Mouse (Mus musculus) limb, embryonic 15.5 days (tissue): Measurements from ENCODE around the gene Gm15737. TPM values are rescaled to one million over a fixed set of nuclear protein-coding genes. Genes with fewer than 3 reads are reported as not detected.

ENCODE experiments used
- ATAC-seq: fragments of 200-750 bp; cut with Nextera tagmentation; 2 replicates; pipeline ENCODE4 v1.8.0; 2017; ENCODE audit warnings: low read depth, moderate TSS enrichment; ENCODE audit not compliant: insufficient number of reproducible peaks, low FRiP score, low TSS enrichment
- H3K27ac ChIP-seq: fragments of 300-500 bp; sonication (generic); 2 replicates; pipeline ENCODE4 v1.5.1; 2015; ENCODE audit warnings: moderate library complexity, mild to moderate bottlenecking, inconsistent platforms
- H3K27me3 ChIP-seq: fragments of 300-500 bp; sonication (generic); 2 replicates; pipeline ENCODE4 v1.6.1; 2015; ENCODE audit warnings: inconsistent platforms
- H3K36me3 ChIP-seq: fragments of 300-500 bp; sonication (generic); 2 replicates; pipeline ENCODE4 v1.6.1; 2015; ENCODE audit warnings: inconsistent platforms
- H3K4me1 ChIP-seq: fragments of 300-500 bp; sonication (generic); 2 replicates; pipeline ENCODE4 v1.6.1; 2015; ENCODE audit warnings: inconsistent platforms
- H3K4me2 ChIP-seq: fragments of 300-500 bp; sonication (generic); 2 replicates; pipeline ENCODE4 v1.6.1; 2015; ENCODE audit warnings: mild to moderate bottlenecking, inconsistent platforms
- H3K4me3 ChIP-seq: fragments of 300-500 bp; sonication (generic); 2 replicates; pipeline ENCODE4 v1.5.1; 2015; ENCODE audit warnings: mild to moderate bottlenecking, inconsistent platforms
- H3K9ac ChIP-seq: fragments of 300-500 bp; sonication (generic); 2 replicates; pipeline ENCODE4 v1.6.1; 2015; ENCODE audit warnings: inconsistent platforms
- H3K9me3 ChIP-seq: fragments of 300-500 bp; sonication (generic); 2 replicates; pipeline ENCODE4 v1.6.1; 2016; ENCODE audit warnings: inconsistent platforms
- WGBS: fragments of 180-500 bp; shearing (Covaris S2); methylation state at CpG from one replicate; pipeline ENCODE4 v1.1.7; 2015; 5-methylcytosine and 5-hydroxymethylcytosine counted together
- polyA plus RNA-seq: library from polyadenylated mRNA; unstranded; fragments of >200 nt; fragmentation: Nextera tagmentation; extraction: Ambion mirVana; gene quantifications from 2 replicates; pipeline ENCODE4 v1.2.1, GENCODE M21; 2015

Gm15737 gene
- polyA plus RNA-seq, 1 experiment from 2014 or later: 0.05 TPM

GRCm38 (mm10) chr6:92849208-92849607 lies 19.9 kb upstream of the Gm15737 start:
- no peaks in the 10 kb centered on the region for H3K27me3 ChIP-seq
- H3K36me3 ChIP-seq: peaks cover 12% of the 10 kb centered on the region; the same call in 1 of the 2 replicates
- H3K4me2 ChIP-seq: no peak overlapping the region
- H3K4me1 ChIP-seq: peaks cover 5% of the 10 kb centered on the region; the same call in 1 of the 2 replicates
- no peaks in the 10 kb centered on the region for H3K9me3 ChIP-seq
- 93% methylated on average over 9 of the region's 9 CpGs for WGBS
- H3K4me3 ChIP-seq: no peak overlapping the region
- H3K9ac ChIP-seq: no peak overlapping the region
- no peak overlapping the region for H3K27ac ChIP-seq
- no peak for ATAC-seq

GRCm38 (mm10) chr6:92850250-92850649 lies 18.9 kb upstream of the Gm15737 start:
- no peak overlapping the region for H3K9ac ChIP-seq
- peaks cover 5% of the 10 kb centered on the region; the same call in 1 of the 2 replicates for H3K4me1 ChIP-seq
- ATAC-seq: peak; percentile 82
- peaks cover 12% of the 10 kb centered on the region; the same call in 1 of the 2 replicates for H3K36me3 ChIP-seq
- WGBS: 31% methylated on average over 5 of the region's 5 CpGs
- no peaks in the 10 kb centered on the region for H3K9me3 ChIP-seq
- no peaks in the 10 kb centered on the region for H3K27me3 ChIP-seq
- H3K4me3 ChIP-seq: no peak overlapping the region
- H3K27ac ChIP-seq: peak overlapping the region; percentile 47; the same call in 1 of the 2 replicates
- no peak overlapping the region for H3K4me2 ChIP-seq

GRCm38 (mm10) chr6:92854873-92855272 lies 14.3 kb upstream of the Gm15737 start:
- Histone ChIP-seq H3K4me2 (no peak overlapping the region), H3K9me3 (no peaks in the 10 kb centered on the region), H3K36me3 (peaks cover 14% of the 10 kb centered on the region), H3K9ac (no peak overlapping the region), H3K27ac (no peak overlapping the region), H3K27me3 (no peaks in the 10 kb centered on the region), H3K4me3 (no peak overlapping the region), H3K4me1 (peaks cover 5% of the 10 kb centered on the region; the same call in 1 of the 2 replicates)
- WGBS: 90% methylated on average over 4 of the region's 4 CpGs
- no peak for ATAC-seq

- Histone ChIP-seq H3K36me3 (peaks cover 20% of the 10 kb centered on the region), H3K4me3 (no peak overlapping the region), H3K27me3 (no peaks in the 10 kb centered on the region), H3K9me3 (no peaks in the 10 kb centered on the region), H3K9ac (no peak overlapping the region), H3K27ac (no peak overlapping the region), H3K4me1 (no peaks in the 10 kb centered on the region), H3K4me2 (no peak overlapping the region)
- WGBS: 86% methylated on average over 13 of the region's 13 CpGs
- ATAC-seq: no peak
Measured at GRCm38 (mm10) chr6:92857761-92858160, 11.4 kb upstream of the Gm15737 start.

- H3K9ac ChIP-seq: no peak overlapping the region
- no peaks in the 10 kb centered on the region for H3K9me3 ChIP-seq
- H3K4me3 ChIP-seq: no peak overlapping the region
- H3K27ac ChIP-seq: no peak overlapping the region
- H3K4me1 ChIP-seq: no peaks in the 10 kb centered on the region
- peaks cover 20% of the 10 kb centered on the region for H3K36me3 ChIP-seq
- WGBS: 87% methylated on average over 12 of the region's 12 CpGs
- no peak for ATAC-seq
- H3K27me3 ChIP-seq: no peaks in the 10 kb centered on the region
- no peak overlapping the region for H3K4me2 ChIP-seq
Measured at GRCm38 (mm10) chr6:92858721-92859510, 10.2 kb upstream of the Gm15737 start.

GRCm38 (mm10) chr6:92860285-92860912 lies 8.8 kb upstream of the Gm15737 start:
- Histone ChIP-seq H3K4me3 (no peak overlapping the region), H3K27ac (no peak overlapping the region), H3K4me1 (no peaks in the 10 kb centered on the region), H3K36me3 (peaks cover 24% of the 10 kb centered on the region), H3K9ac (no peak overlapping the region), H3K9me3 (no peaks in the 10 kb centered on the region), H3K4me2 (no peak overlapping the region), H3K27me3 (no peaks in the 10 kb centered on the region)
- ATAC-seq: no peak
- WGBS: 56% methylated on average over 5 of the region's 5 CpGs

- Histone ChIP-seq H3K27ac (no peak overlapping the region), H3K4me1 (no peaks in the 10 kb centered on the region), H3K9ac (no peak overlapping the region), H3K9me3 (no peaks in the 10 kb centered on the region), H3K4me3 (no peak overlapping the region), H3K27me3 (no peaks in the 10 kb centered on the region), H3K36me3 (peaks cover 24% of the 10 kb centered on the region), H3K4me2 (no peak overlapping the region)
- WGBS: 63% methylated on average over 9 of the region's 9 CpGs
- ATAC-seq: no peak
Measured at GRCm38 (mm10) chr6:92862599-92862998, 6.6 kb upstream of the Gm15737 start.

- H3K4me2 ChIP-seq: no peak overlapping the region
- no peaks in the 10 kb centered on the region for H3K27me3 ChIP-seq
- H3K4me1 ChIP-seq: peaks cover 13% of the 10 kb centered on the region
- peak overlapping the region; percentile 22 for H3K27ac ChIP-seq
- no peaks in the 10 kb centered on the region for H3K9me3 ChIP-seq
- H3K36me3 ChIP-seq: peaks cover 8% of the 10 kb centered on the region; the same call in 1 of the 2 replicates
- ATAC-seq: 0 out of 2 replicates have a peak, but pooled peaks have one; percentile 44
- no peak overlapping the region for H3K9ac ChIP-seq
- WGBS: 22% methylated on average over 16 of the region's 16 CpGs
- H3K4me3 ChIP-seq: no peak overlapping the region
Measured at GRCm38 (mm10) chr6:92869582-92870219, 544 bp downstream of the Gm15737 start.

GRCm38 (mm10) chr6:92871813-92872212 lies 2.7 kb downstream of the Gm15737 start:
- Histone ChIP-seq H3K36me3 (0 out of 2 replicates have a peak, but pooled peaks cover 9% of the 10 kb centered on the region), H3K4me1 (peaks cover 13% of the 10 kb centered on the region), H3K4me3 (no peak overlapping the region), H3K27me3 (no peaks in the 10 kb centered on the region), H3K9me3 (no peaks in the 10 kb centered on the region), H3K27ac (no peak overlapping the region), H3K4me2 (no peak overlapping the region), H3K9ac (no peak overlapping the region)
- ATAC-seq: no peak
- WGBS: 36% methylated on average over 4 of the region's 4 CpGs

- 81% methylated on average over 10 of the region's 10 CpGs for WGBS
Measured at GRCm38 (mm10) chr6:92872766-92873165, 3.6 kb downstream of the Gm15737 start.

GRCm38 (mm10) chr6:92874854-92875253 lies 5.7 kb downstream of the Gm15737 start:
- no peak overlapping the region for H3K27ac ChIP-seq
- peaks cover 4% of the 10 kb centered on the region for H3K4me1 ChIP-seq
- no peak overlapping the region for H3K4me2 ChIP-seq
- H3K4me3 ChIP-seq: no peak overlapping the region
- no peak overlapping the region for H3K9ac ChIP-seq
- 47% methylated on average over 5 of the region's 5 CpGs for WGBS
- peaks cover 22% of the 10 kb centered on the region for H3K36me3 ChIP-seq
- no peak for ATAC-seq
- H3K9me3 ChIP-seq: no peaks in the 10 kb centered on the region
- H3K27me3 ChIP-seq: no peaks in the 10 kb centered on the region

More at GRCm38 (mm10) chr6:92872766-92873165, 3.6 kb downstream of the Gm15737 start:
- Histone ChIP-seq H3K4me2 (no peak overlapping the region), H3K9ac (no peak overlapping the region), H3K36me3 (peaks cover 15% of the 10 kb centered on the region; the same call in 1 of the 2 replicates), H3K27me3 (no peaks in the 10 kb centered on the region), H3K4me3 (no peak overlapping the region), H3K27ac (no peak overlapping the region), H3K4me1 (peaks cover 13% of the 10 kb centered on the region), H3K9me3 (no peaks in the 10 kb centered on the region)
- no peak for ATAC-seq

- no peaks in the 10 kb centered on the region for H3K9me3 ChIP-seq
- no peak overlapping the region for H3K4me2 ChIP-seq
- no peak overlapping the region for H3K4me3 ChIP-seq
- WGBS: 86% methylated on average over 2 of the region's 2 CpGs
- peaks cover 22% of the 10 kb centered on the region for H3K36me3 ChIP-seq
- H3K27me3 ChIP-seq: no peaks in the 10 kb centered on the region
- H3K4me1 ChIP-seq: no peaks in the 10 kb centered on the region
- H3K9ac ChIP-seq: no peak overlapping the region
- no peak for ATAC-seq
- no peak overlapping the region for H3K27ac ChIP-seq
Measured at GRCm38 (mm10) chr6:92875340-92875739, 6.2 kb downstream of the Gm15737 start.
